Mouse (Mus musculus): ENCODE data around the gene Tgtp2. TPM values are rescaled to one million over a fixed set of nuclear protein-coding genes. Genes with fewer than 3 reads are reported as not detected.
A peak's percentile ranks its signal among the peaks of the same experiment; 100 is the strongest.
"Not testable (repeated sequence)": the region's sequence is repeated elsewhere in the genome, so short reads cannot be mapped to it uniquely, and the experiment has no call there.

The Tgtp2 gene
- total RNA-seq (2021) = not detected

- intact Hi-C loops (cut with DNase I); DNase-seq: not testable (repeated sequence)
These were observed at the start of gene Tgtp2 for GRCm38 (mm10) chr11:49063713-49064469. Gene Tgtp2 (minus strand): TSS chr11:49064206.

- intact Hi-C loops (cut with DNase I) = loop anchor here (2.0 kb wide), 1 partner anchor 74 kb away; the partner anchor contains the start of gene Btnl9
- DNase-seq = no peak
These were observed 48.7 kb upstream of the Tgtp2 start for GRCm38 (mm10) chr11:49112624-49113219.

GRCm38 (mm10) chr11:49111000-49111399 lies 47.0 kb upstream of the Tgtp2 start:
- intact Hi-C loops (cut with DNase I) = no loop called here
- DNase-seq = no peak

GRCm38 (mm10) chr11:49108833-49109232 lies 44.8 kb upstream of the Tgtp2 start:
- intact Hi-C loops (cut with DNase I) = loop anchor here (5.0 kb wide), 1 partner anchor 143 kb away; no protein-coding TSS in a partner anchor
- DNase-seq = peak in 1 of 2 experiments; percentile 41

GRCm38 (mm10) chr11:49107650-49108537 lies 43.9 kb upstream of the Tgtp2 start:
- intact Hi-C loops (cut with DNase I) = loop anchor here (5.0 kb wide), 1 partner anchor 144 kb away; no protein-coding TSS in a partner anchor
- no peak for DNase-seq

GRCm38 (mm10) chr11:49105752-49106151 lies 41.7 kb upstream of the Tgtp2 start:
- no peak for DNase-seq
- intact Hi-C loops (cut with DNase I) = loop anchor here (5.0 kb wide), 1 partner anchor 147 kb away; no protein-coding TSS in a partner anchor

- peak; percentile 86 to 94 for DNase-seq
- intact Hi-C loops (cut with DNase I) = loop anchor here (1.0 to 2.0 kb wide), 3 partner anchors 168 to 312 kb away; no protein-coding TSS in a partner anchor
These were observed 39.2 kb upstream of the Tgtp2 start for GRCm38 (mm10) chr11:49103047-49103693.

- DNase-seq = no peak
- intact Hi-C loops (cut with DNase I) = no loop called here
These were observed 37.5 kb upstream of the Tgtp2 start for GRCm38 (mm10) chr11:49101500-49101899.

GRCm38 (mm10) chr11:49100409-49100808 lies 36.4 kb upstream of the Tgtp2 start:
- no peak for DNase-seq
- intact Hi-C loops (cut with DNase I) = no loop called here

GRCm38 (mm10) chr11:49095367-49095766 lies 31.4 kb upstream of the Tgtp2 start:
- intact Hi-C loops (cut with DNase I) = no loop called here

GRCm38 (mm10) chr11:49093861-49094660 lies 30.1 kb upstream of the Tgtp2 start:
- DNase-seq = no peak
- intact Hi-C loops (cut with DNase I) = no loop called here

More at GRCm38 (mm10) chr11:49095367-49095766, 31.4 kb upstream of the Tgtp2 start:
- DNase-seq = no peak

GRCm38 (mm10) chr11:49092786-49093185 lies 28.8 kb upstream of the Tgtp2 start:
- DNase-seq = no peak

GRCm38 (mm10) chr11:49092053-49092586 lies 28.1 kb upstream of the Tgtp2 start:
- DNase-seq = no peak
- intact Hi-C loops (cut with DNase I) = no loop called here

More at GRCm38 (mm10) chr11:49092786-49093185, 28.8 kb upstream of the Tgtp2 start:
- intact Hi-C loops (cut with DNase I) = no loop called here

GRCm38 (mm10) chr11:49091171-49091570 lies 27.2 kb upstream of the Tgtp2 start:
- no peak for DNase-seq
- intact Hi-C loops (cut with DNase I) = no loop called here

- intact Hi-C loops (cut with DNase I) = no loop called here
These were observed 26.5 kb upstream of the Tgtp2 start for GRCm38 (mm10) chr11:49090551-49090950.

GRCm38 (mm10) chr11:49089735-49090507 lies 25.9 kb upstream of the Tgtp2 start:
- no peak for DNase-seq
- intact Hi-C loops (cut with DNase I) = no loop called here

More at GRCm38 (mm10) chr11:49090551-49090950, 26.5 kb upstream of the Tgtp2 start:
- no peak for DNase-seq

GRCm38 (mm10) chr11:49088990-49089652 lies 25.1 kb upstream of the Tgtp2 start:
- intact Hi-C loops (cut with DNase I) = no loop called here
- no peak for DNase-seq
